In genomic region chr9:90113651-90114566, GRCm38 (mm10) we compare ENCODE assay signal across 8 mouse cellular contexts. TPM values are rescaled to one million over a fixed set of nuclear protein-coding genes. Genes with fewer than 3 reads are reported as not detected.
DNase-seq lines count a peak whose midpoint lies in the region; ATAC-seq lines count a peak whose summit lies in the region.

No protein-coding gene starts in this region.

- peak overlapping the region; percentile 95 for H3K27ac ChIP-seq in brown adipose tissue, adult 24 weeks (replicated peaks; ENCODE audit: low read depth, low read length)
- H3K27ac ChIP-seq in heart, embryonic 13.5 days (replicated peaks), result peak overlapping the region; percentile 98
- H3K27ac ChIP-seq in liver, embryonic 13.5 days, result peak overlapping the region; percentile 99
- peak overlapping the region; percentile 99 for H3K27ac ChIP-seq in stomach, embryonic 16.5 days (ENCODE audit: low read length)

- H3K4me2 ChIP-seq in heart, embryonic 13.5 days, result peak overlapping the region; percentile 85
- H3K4me2 ChIP-seq in liver, embryonic 13.5 days, result peak overlapping the region; percentile 88
- H3K4me2 ChIP-seq in stomach, embryonic 16.5 days (ENCODE audit: low read depth, low read length), result peak overlapping the region; percentile 58

- peaks cover 7% of the 10 kb centered on the region for H3K27me3 ChIP-seq in heart, embryonic 13.5 days (replicated peaks)
- H3K27me3 ChIP-seq in liver, embryonic 13.5 days, result no peaks in the 10 kb centered on the region
- H3K27me3 ChIP-seq in stomach, embryonic 16.5 days (ENCODE audit: control insufficient read depth, insufficient read depth, low read length), result no peaks in the 10 kb centered on the region; the same call in 1 of the 2 replicates

- H3K4me1 ChIP-seq in brown adipose tissue, adult 24 weeks (ENCODE audit: control insufficient read depth, insufficient read depth, insufficient read length, low read length), result 0 out of 2 replicates have a peak, but pooled peaks cover 3% of the 10 kb centered on the region
- peaks cover 40% of the 10 kb centered on the region for H3K4me1 ChIP-seq in heart, embryonic 13.5 days
- peaks cover 46% of the 10 kb centered on the region for H3K4me1 ChIP-seq in liver, embryonic 13.5 days (replicated peaks)
- peaks cover 20% of the 10 kb centered on the region for H3K4me1 ChIP-seq in stomach, embryonic 16.5 days (ENCODE audit: control insufficient read depth, insufficient read depth, low read length)

- under 1% methylated on average over 80 of the region's 82 CpGs for WGBS in heart, embryonic 13.5 days
- WGBS in liver, embryonic 13.5 days (ENCODE audit: insufficient replicate concordance), result under 1% methylated on average over 82 of the region's 82 CpGs
- WGBS in stomach, embryonic 16.5 days, result under 1% methylated on average over 82 of the region's 82 CpGs

- peak; percentile 53 for ATAC-seq in heart, embryonic 13.5 days (ENCODE audit: extremely low read depth, insufficient number of reproducible peaks, low FRiP score, low TSS enrichment)
- peak; percentile 77 for ATAC-seq in liver, embryonic 13.5 days (ENCODE audit: low read depth)
- peak; percentile 76 for ATAC-seq in stomach, embryonic 16.5 days (ENCODE audit: insufficient read depth, low FRiP score)

- DNase-seq in CD4-positive helper T cell, adult 2 months (ENCODE audit: low read depth, low spot score), result peak; percentile 96
- peak; percentile 88 for DNase-seq in fat pad, adult 2 months (ENCODE audit: extremely low read depth, low read depth, low spot score)
- peak; percentile 95 for DNase-seq in kidney, postnatal 14 days
- peak; percentile 87 for DNase-seq in liver, embryonic 13.5 days
- DNase-seq in neural tube, embryonic 10.5 days (ENCODE audit: extremely low spot score, low spot score), result peak; percentile 89

- H3K36me3 ChIP-seq in heart, embryonic 13.5 days, result peaks cover 9% of the 10 kb centered on the region
- peaks cover 7% of the 10 kb centered on the region for H3K36me3 ChIP-seq in liver, embryonic 13.5 days
- peaks cover 1% of the 10 kb centered on the region; the same call in 1 of the 2 replicates for H3K36me3 ChIP-seq in stomach, embryonic 16.5 days (ENCODE audit: control insufficient read depth, insufficient read depth, low read length)

- H3K9ac ChIP-seq in heart, embryonic 13.5 days, result peak overlapping the region; percentile 95
- H3K9ac ChIP-seq in liver, embryonic 13.5 days, result peak overlapping the region; percentile 97
- H3K9ac ChIP-seq in stomach, embryonic 16.5 days (ENCODE audit: low read length), result peak overlapping the region; percentile 97

- H3K9me3 ChIP-seq in heart, embryonic 13.5 days, result no peaks in the 10 kb centered on the region
- H3K9me3 ChIP-seq in liver, embryonic 13.5 days (replicated peaks), result no peaks in the 10 kb centered on the region
- no peaks in the 10 kb centered on the region for H3K9me3 ChIP-seq in stomach, embryonic 16.5 days (replicated peaks; ENCODE audit: control insufficient read depth, low read length)

- peak overlapping the region; percentile 93 for H3K4me3 ChIP-seq in brown adipose tissue, adult 24 weeks (ENCODE audit: insufficient read depth, low read depth, low read length)
- peak overlapping the region; percentile 98 for H3K4me3 ChIP-seq in heart, embryonic 13.5 days
- peak overlapping the region; percentile 98 for H3K4me3 ChIP-seq in liver, embryonic 13.5 days (replicated peaks)
- H3K4me3 ChIP-seq in stomach, embryonic 16.5 days (replicated peaks; ENCODE audit: low read length), result peak overlapping the region; percentile 98

RNA-seq across cellular contexts. Expression of gene Morf4l1, which starts 0.7 kb away (rescaled TPM):
- polyA plus RNA-seq in brown adipose tissue, adult 24 weeks (2012; ENCODE audit: insufficient read depth, insufficient read length, missing spikeins), result 242 and 410 TPM in 2 replicates
- polyA plus RNA-seq in heart, embryonic 13.5 days (2015; fragmentation: Nextera tagmentation; extraction: Ambion mirVana), result 332 and 344 TPM in 2 replicates
- 141 and 164 TPM in 2 replicates for polyA plus RNA-seq in liver, embryonic 13.5 days (2015; fragmentation: Nextera tagmentation; extraction: Ambion mirVana)
- polyA plus RNA-seq in stomach, embryonic 16.5 days (2015; fragmentation: Nextera tagmentation; extraction: Ambion mirVana), result 383 and 405 TPM in 2 replicates

RNA-seq across cellular contexts. Expression of gene Adamts7, which starts 49.0 kb away (rescaled TPM):
- polyA plus RNA-seq in brown adipose tissue, adult 24 weeks (2012; ENCODE audit: insufficient read depth, insufficient read length, missing spikeins), result 0.40 and 0.79 TPM in 2 replicates
- polyA plus RNA-seq in heart, embryonic 13.5 days (2015; fragmentation: Nextera tagmentation; extraction: Ambion mirVana), result 6.8 and 7.9 TPM in 2 replicates
- polyA plus RNA-seq in liver, embryonic 13.5 days (2015; fragmentation: Nextera tagmentation; extraction: Ambion mirVana), result 0.71 and 1.4 TPM in 2 replicates
- polyA plus RNA-seq in stomach, embryonic 16.5 days (2015; fragmentation: Nextera tagmentation; extraction: Ambion mirVana), result 15.2 and 17.3 TPM in 2 replicates

RNA-seq across cellular contexts. Expression of gene Ctsh, which starts 60.0 kb away (rescaled TPM):
- 22.4 and 24.0 TPM in 2 replicates for polyA plus RNA-seq in brown adipose tissue, adult 24 weeks (2012; ENCODE audit: insufficient read depth, insufficient read length, missing spikeins)
- 46.5 and 49.8 TPM in 2 replicates for polyA plus RNA-seq in heart, embryonic 13.5 days (2015; fragmentation: Nextera tagmentation; extraction: Ambion mirVana)
- polyA plus RNA-seq in liver, embryonic 13.5 days (2015; fragmentation: Nextera tagmentation; extraction: Ambion mirVana), result 53.1 and 57.5 TPM in 2 replicates
- 100 and 121 TPM in 2 replicates for polyA plus RNA-seq in stomach, embryonic 16.5 days (2015; fragmentation: Nextera tagmentation; extraction: Ambion mirVana)

Comparison
In these comparisons a context has a peak if more than half of its experiments do, and no peak if none do; other contexts are left out.
1. Peak in every context shown above with its lines: DNase-seq, ATAC-seq, H3K4me3 ChIP-seq and H3K27ac ChIP-seq.